Mouse (Mus musculus) bone marrow macrophage, adult 2 months (primary cell): ENCODE results near the gene Il21r.

Source experiments
- CTCF ChIP-seq: IDR thresholded peaks from 2 replicates; pipeline ENCODE4 v1.5.1; 2012; ENCODE audit warnings: low read depth, mild to moderate bottlenecking, low read length, moderate library complexity
- POLR2A ChIP-seq: IDR thresholded peaks from 2 replicates; pipeline ENCODE4 v1.6.1; 2012; ENCODE audit warnings: mild to moderate bottlenecking, low read depth, low read length, borderline replicate concordance

DNA sequence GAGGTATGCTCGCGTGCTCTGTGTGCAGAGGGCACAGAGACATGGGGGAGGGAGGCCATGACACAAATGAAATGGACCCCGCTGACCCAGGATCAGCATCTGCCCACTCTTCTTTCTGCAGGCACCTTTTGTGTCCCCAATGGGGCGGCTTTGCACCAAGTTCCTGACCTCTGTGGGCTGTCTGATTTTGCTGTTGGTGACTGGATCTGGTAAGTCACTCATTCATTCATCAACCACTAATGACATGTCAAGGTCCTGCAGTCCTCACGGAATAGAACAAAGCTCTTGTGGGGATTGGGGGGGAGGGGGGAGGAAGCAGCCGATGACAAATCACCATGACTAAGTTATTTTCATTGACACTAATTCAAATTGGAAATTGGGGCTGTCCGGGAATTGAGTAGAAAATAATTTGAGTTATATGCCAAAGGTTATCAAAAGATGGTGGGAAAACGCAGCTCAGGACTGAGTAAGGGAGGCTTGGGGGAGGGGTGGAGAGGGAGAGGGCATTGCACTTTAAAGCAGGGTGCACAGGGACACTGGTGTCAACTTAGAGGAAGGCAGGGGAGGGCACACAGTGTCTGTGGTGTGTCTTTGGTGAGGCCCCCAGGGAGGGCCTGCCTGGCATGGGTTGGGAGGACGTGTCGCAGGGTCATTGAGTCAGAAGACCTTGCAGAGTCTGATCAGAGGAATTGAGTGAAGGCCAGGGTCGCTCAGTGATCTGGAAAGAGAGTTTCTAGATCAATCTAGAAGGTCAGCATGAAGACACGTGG, 37.5 kb upstream of the Il21r start:
- TF ChIP-seq POLR2A (no peak), CTCF (no peak)
